Mouse (Mus musculus) midbrain, embryonic 12.5 days (tissue): ENCODE measurements around the gene Fyb. TPM values are rescaled to one million over a fixed set of nuclear protein-coding genes. Genes with fewer than 3 reads are reported as not detected.

ENCODE experiments used
- ATAC-seq: fragments of 200-750 bp; cut with Nextera tagmentation; 2 replicates; pipeline ENCODE4 v1.8.0; 2017; ENCODE audit warnings: low read depth, moderate TSS enrichment, moderate library complexity; ENCODE audit not compliant: low FRiP score
- H3K27ac ChIP-seq: fragments of 300-500 bp; sonication (generic); replicated peaks from 2 replicates; pipeline ENCODE4 v1.5.1; 2016; ENCODE audit warnings: mild to moderate bottlenecking
- H3K27me3 ChIP-seq: fragments of 300-500 bp; sonication (generic); 2 replicates; pipeline ENCODE4 v1.6.1; 2016; ENCODE audit warnings: mild to moderate bottlenecking
- H3K36me3 ChIP-seq: fragments of 300-500 bp; sonication (generic); 2 replicates; pipeline ENCODE4 v1.6.1; 2016
- H3K4me1 ChIP-seq: fragments of 300-500 bp; sonication (generic); 2 replicates; pipeline ENCODE4 v1.6.1; 2016
- H3K4me2 ChIP-seq: fragments of 300-500 bp; sonication (generic); replicated peaks from 2 replicates; pipeline ENCODE4 v1.6.1; 2016; ENCODE audit warnings: mild to moderate bottlenecking, moderate library complexity
- H3K4me3 ChIP-seq: fragments of 300-500 bp; sonication (generic); 2 replicates; pipeline ENCODE4 v1.5.1; 2016; ENCODE audit warnings: mild to moderate bottlenecking
- H3K9ac ChIP-seq: fragments of 300-500 bp; sonication (generic); replicated peaks from 2 replicates; pipeline ENCODE4 v1.6.1; 2016; ENCODE audit warnings: mild to moderate bottlenecking, moderate library complexity
- H3K9me3 ChIP-seq: fragments of 300-500 bp; sonication (generic); 2 replicates; pipeline ENCODE4 v1.6.1; 2016; ENCODE audit warnings: mild to moderate bottlenecking
- WGBS: fragments of 180-500 bp; shearing (Covaris S2); methylation state at CpG from one replicate; pipeline ENCODE4 v1.1.7; 2016; 5-methylcytosine and 5-hydroxymethylcytosine counted together
- polyA plus RNA-seq: library from polyadenylated mRNA; unstranded; fragments of >200 nt; fragmentation: Nextera tagmentation; extraction: Ambion mirVana; gene quantifications from 2 replicates; pipeline ENCODE4 v1.2.1, GENCODE M21; 2016

The Fyb gene
- polyA plus RNA-seq, 1 experiment from 2014 or later = 5.4 TPM

DNA sequence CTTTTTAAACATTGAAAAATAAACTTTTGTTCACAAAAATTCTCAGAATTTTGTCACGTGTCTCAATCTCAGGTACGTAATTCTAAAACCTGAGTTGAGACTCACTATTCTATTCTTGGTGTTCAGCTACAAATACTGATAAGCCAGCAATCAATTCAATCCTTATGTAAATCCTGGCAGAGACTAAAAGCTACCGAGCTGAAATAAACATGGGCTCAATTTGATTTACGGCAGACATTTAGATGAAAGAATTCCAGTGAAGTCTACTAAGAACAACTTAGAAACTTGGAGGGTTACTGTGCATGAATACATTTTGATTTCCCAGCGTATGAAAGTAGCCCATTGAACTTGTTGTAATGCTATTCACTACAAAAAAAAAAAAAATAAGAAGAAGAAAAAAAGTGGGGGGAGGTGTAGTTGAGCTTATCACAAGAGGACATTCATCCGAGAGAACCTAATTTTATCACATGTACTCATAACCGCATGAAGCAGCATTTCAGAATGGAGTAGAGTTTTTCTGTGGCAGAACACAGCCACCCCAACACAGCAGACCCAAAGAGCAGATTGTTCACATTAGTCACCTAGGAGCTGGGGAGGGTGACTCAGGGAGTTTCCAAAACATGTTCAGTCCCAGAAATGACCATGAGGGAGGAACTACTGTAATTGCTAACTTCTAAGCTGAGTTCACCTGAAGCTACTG is 17.1 kb downstream of the Fyb start:
- no peak overlapping the region for H3K27ac ChIP-seq
- H3K4me1 ChIP-seq = no peaks in the 10 kb centered on the region
- H3K36me3 ChIP-seq = no peaks in the 10 kb centered on the region
- no peak overlapping the region for H3K4me3 ChIP-seq
- ATAC-seq = no peak
- no peak overlapping the region for H3K9ac ChIP-seq
- no peak overlapping the region for H3K4me2 ChIP-seq
- H3K27me3 ChIP-seq = no peaks in the 10 kb centered on the region
- no peaks in the 10 kb centered on the region for H3K9me3 ChIP-seq
- WGBS = 82% methylated on average over 7 of the region's 7 CpGs

- 92% methylated on average over 4 of the region's 4 CpGs for WGBS
- H3K4me1 ChIP-seq = no peaks in the 10 kb centered on the region
- H3K27ac ChIP-seq = no peak overlapping the region
- no peak overlapping the region for H3K9ac ChIP-seq
- no peaks in the 10 kb centered on the region for H3K9me3 ChIP-seq
- ATAC-seq = no peak
- H3K4me3 ChIP-seq = no peak overlapping the region
- H3K36me3 ChIP-seq = no peaks in the 10 kb centered on the region
- no peak overlapping the region for H3K4me2 ChIP-seq
- H3K27me3 ChIP-seq = no peaks in the 10 kb centered on the region
Measured at GRCm38 (mm10) chr15:6548911-6549310, 26.3 kb downstream of the Fyb start.

GRCm38 (mm10) chr15:6551875-6552274 is 29.2 kb downstream of the Fyb start:
- Histone ChIP-seq H3K9ac (no peak overlapping the region), H3K4me3 (no peak overlapping the region), H3K27ac (no peak overlapping the region), H3K9me3 (no peaks in the 10 kb centered on the region), H3K4me1 (no peaks in the 10 kb centered on the region), H3K27me3 (no peaks in the 10 kb centered on the region), H3K36me3 (no peaks in the 10 kb centered on the region), H3K4me2 (no peak overlapping the region)
- no peak for ATAC-seq
- 93% methylated on average over 7 of the region's 7 CpGs for WGBS

GRCm38 (mm10) chr15:6554742-6555141 is 32.1 kb downstream of the Fyb start:
- Histone ChIP-seq H3K4me1 (no peaks in the 10 kb centered on the region), H3K9me3 (no peaks in the 10 kb centered on the region), H3K27ac (no peak overlapping the region), H3K9ac (no peak overlapping the region), H3K36me3 (no peaks in the 10 kb centered on the region), H3K4me2 (no peak overlapping the region), H3K4me3 (no peak overlapping the region), H3K27me3 (no peaks in the 10 kb centered on the region)
- 76% methylated on average over 4 of the region's 4 CpGs for WGBS
- no peak for ATAC-seq

- H3K4me2 ChIP-seq = no peak overlapping the region
- no peaks in the 10 kb centered on the region for H3K9me3 ChIP-seq
- no peaks in the 10 kb centered on the region for H3K36me3 ChIP-seq
- WGBS = 31% methylated on average over 2 of the region's 2 CpGs
- H3K4me3 ChIP-seq = no peak overlapping the region
- ATAC-seq = no peak
- no peaks in the 10 kb centered on the region for H3K27me3 ChIP-seq
- no peak overlapping the region for H3K27ac ChIP-seq
- H3K9ac ChIP-seq = no peak overlapping the region
- H3K4me1 ChIP-seq = no peaks in the 10 kb centered on the region
Measured at GRCm38 (mm10) chr15:6555536-6555935, 32.9 kb downstream of the Fyb start.

DNA sequence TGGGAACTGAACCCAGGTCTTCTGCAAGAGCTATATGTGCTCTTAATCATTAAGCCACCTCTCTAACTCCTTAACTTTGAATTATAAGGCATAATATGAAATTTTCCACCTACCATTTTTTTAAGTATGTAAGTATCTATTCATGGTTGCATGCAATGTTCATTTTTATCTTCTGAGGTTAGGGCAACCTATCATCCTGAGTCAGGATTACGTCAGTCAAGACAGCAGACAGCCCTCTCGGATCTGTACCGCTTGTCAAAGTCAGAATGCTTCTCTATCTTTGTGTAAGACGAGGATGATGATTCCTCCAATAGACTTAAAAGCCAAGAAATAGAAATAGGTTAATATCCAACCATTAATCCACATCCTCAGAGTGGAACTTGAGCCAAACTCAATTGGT is 33.6 kb downstream of the Fyb start:
- 88% methylated on average over 4 of the region's 4 CpGs for WGBS
- H3K9ac ChIP-seq = no peak overlapping the region

GRCm38 (mm10) chr15:6556911-6557310 is 34.3 kb downstream of the Fyb start:
- Histone ChIP-seq H3K4me2 (no peak overlapping the region), H3K27me3 (no peaks in the 10 kb centered on the region), H3K9me3 (no peaks in the 10 kb centered on the region), H3K4me3 (no peak overlapping the region), H3K4me1 (no peaks in the 10 kb centered on the region), H3K9ac (no peak overlapping the region), H3K36me3 (no peaks in the 10 kb centered on the region), H3K27ac (no peak overlapping the region)
- WGBS = 90% methylated on average over 6 of the region's 6 CpGs
- ATAC-seq = no peak

More for the DNA sequence above, 33.6 kb downstream of the Fyb start:
- Histone ChIP-seq H3K4me3 (no peak overlapping the region), H3K9me3 (no peaks in the 10 kb centered on the region), H3K4me1 (no peaks in the 10 kb centered on the region), H3K4me2 (no peak overlapping the region), H3K27me3 (no peaks in the 10 kb centered on the region), H3K36me3 (no peaks in the 10 kb centered on the region), H3K27ac (no peak overlapping the region)
- no peak for ATAC-seq

DNA sequence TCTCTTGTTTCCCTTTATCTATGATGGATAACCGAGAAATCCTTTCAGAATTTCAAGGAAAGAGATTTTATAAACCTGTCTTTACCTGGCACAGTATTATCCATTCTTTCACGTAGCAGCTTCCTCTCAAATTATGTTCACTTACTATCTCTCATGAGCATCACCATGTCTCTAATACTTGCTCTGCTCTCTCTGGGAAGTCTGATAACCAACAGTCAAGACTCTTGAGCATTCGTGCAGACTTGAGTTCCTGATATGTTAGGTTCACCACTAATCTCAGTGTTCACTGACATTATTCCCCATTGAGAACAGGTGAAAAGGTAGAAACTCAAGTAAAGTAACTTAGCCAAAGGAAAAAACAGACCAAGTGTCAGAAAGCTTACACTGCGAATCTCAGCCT is 34.9 kb downstream of the Fyb start:
- no peaks in the 10 kb centered on the region for H3K9me3 ChIP-seq
- H3K36me3 ChIP-seq = no peaks in the 10 kb centered on the region
- H3K27me3 ChIP-seq = no peaks in the 10 kb centered on the region
- H3K4me2 ChIP-seq = no peak overlapping the region
- H3K27ac ChIP-seq = no peak overlapping the region
- no peaks in the 10 kb centered on the region for H3K4me1 ChIP-seq
- no peak for ATAC-seq
- no peak overlapping the region for H3K9ac ChIP-seq
- WGBS = 90% methylated on average over 4 of the region's 4 CpGs
- no peak overlapping the region for H3K4me3 ChIP-seq

- Histone ChIP-seq H3K9me3 (no peaks in the 10 kb centered on the region), H3K9ac (no peak overlapping the region), H3K27ac (no peak overlapping the region), H3K4me1 (no peaks in the 10 kb centered on the region), H3K27me3 (no peaks in the 10 kb centered on the region), H3K4me3 (no peak overlapping the region), H3K4me2 (no peak overlapping the region), H3K36me3 (no peaks in the 10 kb centered on the region)
- WGBS = 77% methylated on average over 9 of the region's 9 CpGs
- ATAC-seq = no peak
Measured at GRCm38 (mm10) chr15:6559188-6559587, 36.5 kb downstream of the Fyb start.

GRCm38 (mm10) chr15:6560696-6561095 is 38.0 kb downstream of the Fyb start:
- ATAC-seq = no peak
- no peak overlapping the region for H3K4me2 ChIP-seq
- no peaks in the 10 kb centered on the region for H3K9me3 ChIP-seq
- no peaks in the 10 kb centered on the region for H3K4me1 ChIP-seq
- H3K27me3 ChIP-seq = no peaks in the 10 kb centered on the region
- no peak overlapping the region for H3K27ac ChIP-seq
- no peak overlapping the region for H3K4me3 ChIP-seq
- 88% methylated on average over 10 of the region's 10 CpGs for WGBS
- H3K9ac ChIP-seq = no peak overlapping the region
- no peaks in the 10 kb centered on the region for H3K36me3 ChIP-seq

DNA sequence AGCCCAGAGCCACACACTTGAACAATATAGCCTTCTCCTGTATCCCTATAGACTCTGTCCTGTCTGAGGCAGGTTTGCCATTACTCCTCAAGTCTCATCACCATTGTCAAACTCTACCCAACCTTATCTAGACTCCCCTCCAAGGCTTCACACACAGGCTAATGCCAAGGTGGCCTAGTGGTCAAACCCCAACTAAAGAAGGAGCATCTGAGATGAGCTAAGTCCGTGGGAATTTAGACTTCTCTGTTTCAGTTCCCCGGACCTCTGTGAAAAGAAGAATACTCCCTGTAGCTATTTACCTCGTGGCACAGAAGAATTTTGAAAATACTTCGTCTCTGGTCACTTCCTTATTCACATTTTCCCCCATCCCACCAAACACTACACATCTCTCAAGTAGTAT is 39.5 kb downstream of the Fyb start:
- Histone ChIP-seq H3K27me3 (no peaks in the 10 kb centered on the region), H3K9me3 (no peaks in the 10 kb centered on the region), H3K4me2 (no peak overlapping the region), H3K9ac (no peak overlapping the region), H3K27ac (no peak overlapping the region), H3K4me1 (no peaks in the 10 kb centered on the region), H3K36me3 (no peaks in the 10 kb centered on the region), H3K4me3 (no peak overlapping the region)
- WGBS = 82% methylated on average over 4 of the region's 4 CpGs
- no peak for ATAC-seq

GRCm38 (mm10) chr15:6562629-6563028 is 40.0 kb downstream of the Fyb start:
- Histone ChIP-seq H3K36me3 (no peaks in the 10 kb centered on the region), H3K4me1 (no peaks in the 10 kb centered on the region), H3K9me3 (no peaks in the 10 kb centered on the region), H3K27ac (no peak overlapping the region), H3K4me3 (no peak overlapping the region), H3K9ac (no peak overlapping the region), H3K4me2 (no peak overlapping the region), H3K27me3 (no peaks in the 10 kb centered on the region)
- ATAC-seq = no peak
- WGBS = 83% methylated on average over 2 of the region's 2 CpGs

GRCm38 (mm10) chr15:6564977-6565421 is 42.3 kb downstream of the Fyb start:
- Histone ChIP-seq H3K9ac (no peak overlapping the region), H3K4me3 (no peak overlapping the region), H3K36me3 (no peaks in the 10 kb centered on the region), H3K9me3 (no peaks in the 10 kb centered on the region), H3K27ac (no peak overlapping the region), H3K27me3 (no peaks in the 10 kb centered on the region), H3K4me1 (no peaks in the 10 kb centered on the region), H3K4me2 (peak overlapping the region; percentile 27)
- WGBS = 38% methylated on average over 11 of the region's 11 CpGs
- ATAC-seq = peak; percentile 58; the same call in 1 of the 2 replicates
